Mouse (Mus musculus): ENCODE measurements around the gene Tns1. TPM values are rescaled to one million over a fixed set of nuclear protein-coding genes. Genes with fewer than 3 reads are reported as not detected.

Tns1 gene
- polyA plus RNA-seq, 1 experiment from 2014 or later, result 17.3 TPM

DNA sequence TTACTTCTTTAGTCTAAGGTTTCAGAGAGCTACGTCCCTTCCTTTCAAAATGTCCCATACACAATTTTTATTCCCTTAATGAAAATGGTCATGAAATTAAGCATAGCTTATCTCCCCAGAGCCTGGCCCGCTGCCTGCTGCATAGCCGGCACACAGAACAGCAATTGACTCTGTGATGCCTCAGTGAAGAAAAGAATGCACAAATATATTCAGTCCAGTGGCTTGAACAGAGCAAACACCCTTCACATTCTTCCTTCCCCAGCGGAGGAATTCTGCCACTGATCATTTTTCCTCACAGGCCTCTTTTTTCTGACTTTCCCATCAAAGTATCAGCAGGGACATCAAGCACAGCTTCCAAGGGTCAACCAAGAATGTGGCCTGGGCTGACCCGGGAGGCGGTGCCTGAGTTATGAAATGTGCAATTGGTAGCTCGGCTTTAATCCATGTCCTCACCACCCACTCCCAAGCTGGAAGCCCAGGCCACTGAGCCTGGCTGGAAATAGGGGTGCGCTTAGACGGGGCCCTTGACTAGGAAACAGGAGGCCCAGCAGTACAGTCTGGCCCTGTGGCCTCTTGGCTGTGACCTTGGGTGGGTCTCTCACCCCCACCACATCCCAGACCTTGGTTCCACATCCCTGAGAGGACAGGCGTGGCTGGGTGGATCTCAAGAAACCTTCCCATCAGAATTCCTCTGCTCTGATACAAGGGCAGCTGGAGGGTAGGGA, 191.7 kb downstream of the Tns1 start:
- no peak overlapping the region for H3K27ac ChIP-seq (ENCODE audit: low read depth, low read length)
- no peak overlapping the region for H3K4me2 ChIP-seq (replicated peaks; ENCODE audit: low read depth, low read length)
- H3K9me3 ChIP-seq (ENCODE audit: control insufficient read depth, low read length), result no peaks in the 10 kb centered on the region
- H3K4me1 ChIP-seq (replicated peaks; ENCODE audit: control insufficient read depth, insufficient read depth, low read length), result no peaks in the 10 kb centered on the region
- H3K4me3 ChIP-seq (ENCODE audit: low read depth, low read length), result no peak overlapping the region
- no peak overlapping the region for H3K9ac ChIP-seq (ENCODE audit: low read depth, low read length)
- ATAC-seq (ENCODE audit: low FRiP score) (no peak), DNase-seq (ENCODE audit: low spot score) (no peak)
- no peaks in the 10 kb centered on the region for H3K27me3 ChIP-seq (ENCODE audit: control insufficient read depth, insufficient read depth, low read length)
- H3K36me3 ChIP-seq (ENCODE audit: control insufficient read depth, insufficient read depth, low read length), result no peaks in the 10 kb centered on the region
- 73% methylated on average over 10 of the region's 10 CpGs for WGBS

DNA sequence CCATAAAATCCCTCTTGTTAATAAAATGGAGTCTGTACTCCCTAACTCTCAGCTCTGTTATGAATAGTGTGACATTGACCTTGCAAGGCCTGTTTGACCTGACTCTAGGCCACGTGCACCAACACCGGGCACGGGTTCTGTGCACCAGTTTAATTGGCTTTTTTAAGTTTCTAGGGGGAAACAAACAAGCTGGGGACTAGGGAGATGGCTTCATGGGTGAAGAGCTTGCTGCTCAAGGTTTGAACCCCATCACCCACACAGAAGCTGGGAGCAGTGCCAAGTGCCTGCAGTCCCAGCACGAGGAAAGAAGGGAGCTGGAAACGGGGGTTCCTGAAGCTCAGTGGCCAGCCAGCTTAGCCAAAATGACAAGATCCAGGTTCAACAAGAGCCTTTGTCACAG, 192.4 kb downstream of the Tns1 start:
- Histone ChIP-seq H3K9me3 (ENCODE audit: control insufficient read depth, low read length) (no peaks in the 10 kb centered on the region), H3K4me2 (replicated peaks; ENCODE audit: low read depth, low read length) (no peak overlapping the region), H3K4me3 (ENCODE audit: low read depth, low read length) (no peak overlapping the region), H3K9ac (ENCODE audit: low read depth, low read length) (no peak overlapping the region), H3K4me1 (replicated peaks; ENCODE audit: control insufficient read depth, insufficient read depth, low read length) (no peaks in the 10 kb centered on the region), H3K27ac (ENCODE audit: low read depth, low read length) (no peak overlapping the region), H3K36me3 (ENCODE audit: control insufficient read depth, insufficient read depth, low read length) (no peaks in the 10 kb centered on the region), H3K27me3 (ENCODE audit: control insufficient read depth, insufficient read depth, low read length) (no peaks in the 10 kb centered on the region)
- DNase-seq (ENCODE audit: low spot score), result no peak
- WGBS, result 90% methylated on average over 5 of the region's 5 CpGs
- no peak for ATAC-seq (ENCODE audit: low FRiP score)

DNA sequence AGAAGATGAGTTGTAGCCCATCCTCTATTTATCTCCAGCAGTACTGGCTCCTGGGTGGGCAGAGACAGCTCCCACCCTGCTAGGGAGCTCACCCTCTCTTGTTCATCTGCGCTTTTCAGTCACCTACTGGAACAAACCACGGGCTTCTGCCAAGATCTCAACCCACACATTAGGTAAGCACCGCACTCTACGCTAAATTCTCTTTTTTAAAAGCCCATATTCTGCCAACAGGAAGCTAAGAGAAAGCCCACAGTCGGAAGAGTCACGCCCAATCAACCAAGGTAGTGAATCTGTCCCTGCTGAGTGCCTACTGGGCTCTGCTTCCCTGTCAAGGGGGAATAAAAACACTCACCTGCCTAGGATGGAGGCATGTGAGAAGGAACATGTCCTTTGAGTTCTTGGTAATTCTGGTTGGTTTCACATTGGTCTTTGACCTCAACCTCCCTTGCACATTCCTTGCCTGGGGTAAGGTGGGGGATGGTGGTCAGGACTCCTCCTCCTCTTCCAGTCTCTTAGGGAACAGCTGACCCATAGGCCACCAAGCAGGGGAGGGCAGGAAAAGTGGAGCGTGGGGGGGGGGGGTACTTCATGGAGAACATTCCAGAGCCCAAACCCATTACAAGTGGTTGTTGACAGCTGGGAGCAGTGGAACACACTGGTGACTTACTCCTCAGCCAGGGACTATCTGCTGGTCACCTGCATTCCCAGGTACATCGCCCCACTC, 193.7 kb downstream of the Tns1 start:
- ATAC-seq (ENCODE audit: low FRiP score) (no peak), DNase-seq (ENCODE audit: low spot score) (no peak)
- H3K4me1 ChIP-seq (replicated peaks; ENCODE audit: control insufficient read depth, insufficient read depth, low read length), result no peaks in the 10 kb centered on the region
- WGBS, result 91% methylated on average over 8 of the region's 8 CpGs
- H3K36me3 ChIP-seq (ENCODE audit: control insufficient read depth, insufficient read depth, low read length), result no peaks in the 10 kb centered on the region
- no peaks in the 10 kb centered on the region for H3K9me3 ChIP-seq (ENCODE audit: control insufficient read depth, low read length)
- no peak overlapping the region for H3K27ac ChIP-seq (ENCODE audit: low read depth, low read length)
- no peak overlapping the region for H3K4me3 ChIP-seq (ENCODE audit: low read depth, low read length)
- H3K4me2 ChIP-seq (replicated peaks; ENCODE audit: low read depth, low read length), result no peak overlapping the region
- no peaks in the 10 kb centered on the region for H3K27me3 ChIP-seq (ENCODE audit: control insufficient read depth, insufficient read depth, low read length)
- H3K9ac ChIP-seq (ENCODE audit: low read depth, low read length), result no peak overlapping the region

DNA sequence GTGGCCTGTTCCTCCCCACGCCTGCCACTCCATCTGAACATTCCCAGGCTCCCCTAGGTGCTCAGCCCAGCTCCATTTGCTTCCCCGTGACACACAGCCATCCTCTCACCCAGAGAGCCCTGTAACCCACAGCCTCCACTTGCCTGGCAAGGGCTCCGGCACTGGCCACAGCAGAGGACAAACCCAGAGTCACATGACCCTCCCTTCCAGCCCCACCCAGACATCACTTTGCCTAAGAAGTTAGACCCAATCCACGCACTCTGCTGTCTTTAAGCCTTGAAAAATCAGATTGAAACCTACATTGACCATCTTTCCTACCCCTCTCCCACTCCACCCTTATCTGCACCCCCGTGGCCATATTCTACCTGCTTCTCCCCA, 194.3 kb downstream of the Tns1 start:
- DNase-seq (ENCODE audit: low spot score), result no peak
- H3K9ac ChIP-seq (ENCODE audit: low read depth, low read length), result no peak overlapping the region
- 91% methylated on average over 5 of the region's 5 CpGs for WGBS
- H3K4me1 ChIP-seq (replicated peaks; ENCODE audit: control insufficient read depth, insufficient read depth, low read length), result no peaks in the 10 kb centered on the region
- H3K9me3 ChIP-seq (ENCODE audit: control insufficient read depth, low read length), result no peaks in the 10 kb centered on the region
- H3K27ac ChIP-seq (ENCODE audit: low read depth, low read length), result no peak overlapping the region
- no peaks in the 10 kb centered on the region for H3K27me3 ChIP-seq (ENCODE audit: control insufficient read depth, insufficient read depth, low read length)
- H3K4me3 ChIP-seq (ENCODE audit: low read depth, low read length), result no peak overlapping the region
- H3K4me2 ChIP-seq (replicated peaks; ENCODE audit: low read depth, low read length), result no peak overlapping the region
- no peak for ATAC-seq (ENCODE audit: low FRiP score)
- H3K36me3 ChIP-seq (ENCODE audit: control insufficient read depth, insufficient read depth, low read length), result no peaks in the 10 kb centered on the region

DNA sequence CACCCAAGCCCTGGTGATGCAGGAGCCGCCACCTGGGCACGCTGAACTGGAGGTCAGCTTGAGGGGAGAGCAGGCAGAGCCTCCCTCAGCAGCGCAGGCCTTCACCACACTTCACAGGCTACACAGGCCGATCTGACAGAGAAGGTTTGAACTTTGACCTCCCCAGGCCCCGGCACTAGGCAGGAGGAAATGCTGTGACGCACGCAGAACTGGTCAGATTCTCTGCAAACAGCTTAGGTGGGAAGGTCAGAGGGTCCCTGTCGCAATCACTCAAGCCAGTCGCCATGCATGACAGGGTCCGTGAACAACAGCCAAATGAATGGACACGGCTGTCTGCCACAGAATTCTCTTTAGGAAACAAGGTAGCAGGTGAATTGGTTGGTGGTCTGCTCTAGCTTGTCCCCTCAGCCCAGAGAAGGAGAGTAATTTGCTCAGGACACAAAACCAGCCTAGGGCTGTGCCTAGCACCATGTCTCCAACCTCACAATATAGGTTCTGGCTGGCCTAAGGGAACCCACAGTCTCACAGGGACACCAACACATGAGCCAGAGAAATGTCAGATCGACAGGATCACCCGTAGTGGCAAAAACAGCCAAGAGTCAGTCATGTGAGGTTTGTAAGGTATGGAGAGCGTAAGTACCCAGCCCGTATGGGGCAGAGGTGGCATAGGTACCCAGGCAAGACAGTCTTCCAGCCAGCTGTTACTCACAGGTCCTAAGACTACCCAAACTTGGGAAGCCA, 194.9 kb downstream of the Tns1 start:
- DNase-seq (ENCODE audit: low spot score), result no peak
- Histone ChIP-seq H3K4me1 (replicated peaks; ENCODE audit: control insufficient read depth, insufficient read depth, low read length) (no peaks in the 10 kb centered on the region), H3K9me3 (ENCODE audit: control insufficient read depth, low read length) (no peaks in the 10 kb centered on the region), H3K4me2 (replicated peaks; ENCODE audit: low read depth, low read length) (no peak overlapping the region), H3K9ac (ENCODE audit: low read depth, low read length) (no peak overlapping the region), H3K27ac (ENCODE audit: low read depth, low read length) (no peak overlapping the region), H3K4me3 (ENCODE audit: low read depth, low read length) (no peak overlapping the region), H3K27me3 (ENCODE audit: control insufficient read depth, insufficient read depth, low read length) (no peaks in the 10 kb centered on the region), H3K36me3 (ENCODE audit: control insufficient read depth, insufficient read depth, low read length) (no peaks in the 10 kb centered on the region)
- no peak for ATAC-seq (ENCODE audit: low FRiP score)
- WGBS, result 46% methylated on average over 15 of the region's 15 CpGs

DNA sequence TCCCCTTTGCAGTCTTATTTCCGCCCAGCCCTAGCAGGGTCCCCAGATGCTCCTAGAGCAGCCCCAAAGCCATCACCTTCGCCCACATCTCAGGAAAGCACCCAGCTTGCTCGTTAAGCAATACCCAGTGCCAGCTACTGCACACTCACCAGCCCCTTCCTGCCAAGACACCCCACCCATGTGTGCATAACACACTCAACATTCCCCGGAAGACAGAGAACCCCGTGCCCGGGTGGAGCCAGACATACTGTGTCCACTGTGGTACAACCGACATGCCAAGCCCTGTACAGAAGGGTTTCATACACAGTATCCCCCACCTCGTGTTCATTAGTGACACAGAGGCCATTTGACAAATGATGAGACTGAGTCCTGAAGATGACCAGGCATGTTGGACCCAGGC, 195.9 kb downstream of the Tns1 start:
- DNase-seq (ENCODE audit: low spot score) (no peak), ATAC-seq (ENCODE audit: low FRiP score) (no peak)
- Histone ChIP-seq H3K9ac (ENCODE audit: low read depth, low read length) (no peak overlapping the region), H3K4me2 (replicated peaks; ENCODE audit: low read depth, low read length) (no peak overlapping the region), H3K27ac (ENCODE audit: low read depth, low read length) (no peak overlapping the region), H3K9me3 (ENCODE audit: control insufficient read depth, low read length) (no peaks in the 10 kb centered on the region), H3K4me3 (ENCODE audit: low read depth, low read length) (no peak overlapping the region), H3K4me1 (replicated peaks; ENCODE audit: control insufficient read depth, insufficient read depth, low read length) (no peaks in the 10 kb centered on the region), H3K27me3 (ENCODE audit: control insufficient read depth, insufficient read depth, low read length) (no peaks in the 10 kb centered on the region), H3K36me3 (ENCODE audit: control insufficient read depth, insufficient read depth, low read length) (no peaks in the 10 kb centered on the region)
- 94% methylated on average over 8 of the region's 8 CpGs for WGBS

DNA sequence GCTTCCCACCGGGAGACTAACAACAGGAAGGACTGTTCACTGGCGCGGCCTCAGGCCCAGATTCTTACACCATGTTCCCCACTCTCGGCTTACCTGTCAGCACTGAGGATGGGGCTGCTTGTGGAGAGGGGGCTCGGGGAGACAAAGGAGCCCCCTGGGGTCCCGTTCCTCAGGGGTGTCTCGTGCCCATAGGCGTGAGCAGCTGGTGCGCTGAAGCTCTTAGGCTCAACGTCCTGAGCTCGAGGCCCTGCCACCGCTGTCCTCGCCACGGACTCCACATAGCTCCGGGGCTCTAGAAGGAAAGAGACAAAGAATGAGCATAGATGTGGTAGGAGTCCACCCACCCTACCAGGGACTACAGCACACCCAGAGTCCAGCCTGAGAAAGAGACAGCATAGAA, 196.4 kb downstream of the Tns1 start:
- H3K9ac ChIP-seq (ENCODE audit: low read depth, low read length), result no peak overlapping the region
- H3K36me3 ChIP-seq (ENCODE audit: control insufficient read depth, insufficient read depth, low read length), result no peaks in the 10 kb centered on the region
- no peak overlapping the region for H3K4me2 ChIP-seq (replicated peaks; ENCODE audit: low read depth, low read length)
- H3K27me3 ChIP-seq (ENCODE audit: control insufficient read depth, insufficient read depth, low read length), result no peaks in the 10 kb centered on the region
- H3K9me3 ChIP-seq (ENCODE audit: control insufficient read depth, low read length), result no peaks in the 10 kb centered on the region
- no peak overlapping the region for H3K4me3 ChIP-seq (ENCODE audit: low read depth, low read length)
- no peak for ATAC-seq (ENCODE audit: low FRiP score)
- no peak for DNase-seq (ENCODE audit: low spot score)
- no peak overlapping the region for H3K27ac ChIP-seq (ENCODE audit: low read depth, low read length)
- H3K4me1 ChIP-seq (replicated peaks; ENCODE audit: control insufficient read depth, insufficient read depth, low read length), result no peaks in the 10 kb centered on the region
- 82% methylated on average over 15 of the region's 15 CpGs for whole genome bisulfite sequencing

DNA sequence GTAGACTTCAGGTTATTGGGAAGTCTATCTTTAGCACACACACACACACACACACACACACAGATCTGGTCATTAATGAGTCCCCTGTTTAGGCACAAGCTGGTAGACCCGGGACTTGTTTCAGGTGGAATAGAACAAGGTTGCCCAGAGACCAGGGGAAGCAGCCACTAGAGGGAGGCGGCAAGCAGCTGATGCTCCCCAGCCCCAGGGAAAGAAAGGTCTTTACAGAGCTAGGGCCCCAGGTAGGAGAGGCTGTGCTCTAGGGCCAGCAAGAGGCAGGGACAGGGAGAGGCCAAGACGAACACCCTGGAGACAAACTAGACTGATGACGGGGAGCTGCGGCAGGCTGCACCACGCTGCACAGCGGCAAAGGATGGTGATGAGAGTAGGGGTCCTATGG, 198.0 kb downstream of the Tns1 start:
- H3K4me2 ChIP-seq (replicated peaks; ENCODE audit: low read depth, low read length), result no peak overlapping the region
- no peak overlapping the region for H3K4me3 ChIP-seq (ENCODE audit: low read depth, low read length)
- H3K36me3 ChIP-seq (ENCODE audit: control insufficient read depth, insufficient read depth, low read length), result no peaks in the 10 kb centered on the region
- H3K9ac ChIP-seq (ENCODE audit: low read depth, low read length), result no peak overlapping the region
- H3K27ac ChIP-seq (ENCODE audit: low read depth, low read length), result no peak overlapping the region
- ATAC-seq (ENCODE audit: low FRiP score), result no peak
- DNase-seq (ENCODE audit: low spot score), result no peak
- WGBS, result 68% methylated on average over 7 of the region's 7 CpGs
- H3K27me3 ChIP-seq (ENCODE audit: control insufficient read depth, insufficient read depth, low read length), result no peaks in the 10 kb centered on the region
- no peaks in the 10 kb centered on the region for H3K4me1 ChIP-seq (replicated peaks; ENCODE audit: control insufficient read depth, insufficient read depth, low read length)
- no peaks in the 10 kb centered on the region for H3K9me3 ChIP-seq (ENCODE audit: control insufficient read depth, low read length)
